Mouse (Mus musculus): ENCODE results near the gene Cxcl2. TPM values are rescaled to one million over a fixed set of nuclear protein-coding genes. Genes with fewer than 3 reads are reported as not detected.

Cxcl2 gene
- polyA plus RNA-seq, 1 experiment from 2014 or later = not detected

GRCm38 (mm10) chr5:90879307-90880014 is 24.2 kb upstream of the Cxcl2 start:
- Histone ChIP-seq H3K27ac (no peak overlapping the region), H3K4me3 (no peak overlapping the region), H3K4me1 (no peaks in the 10 kb centered on the region), H3K9ac (no peak overlapping the region), H3K36me3 (no peaks in the 10 kb centered on the region), H3K27me3 (replicated peaks) (no peaks in the 10 kb centered on the region), H3K4me2 (no peak overlapping the region), H3K9me3 (replicated peaks) (no peaks in the 10 kb centered on the region)
- no peak for ATAC-seq
- WGBS (ENCODE audit: insufficient replicate concordance) = 52% methylated on average over 3 of the region's 3 CpGs

- no peaks in the 10 kb centered on the region for H3K4me1 ChIP-seq
- H3K27me3 ChIP-seq (replicated peaks) = no peaks in the 10 kb centered on the region
- H3K4me2 ChIP-seq = no peak overlapping the region
- H3K4me3 ChIP-seq = no peak overlapping the region
- no peak overlapping the region for H3K27ac ChIP-seq
- H3K36me3 ChIP-seq = no peaks in the 10 kb centered on the region
- no peak overlapping the region for H3K9ac ChIP-seq
- WGBS (ENCODE audit: insufficient replicate concordance) = 70% methylated on average over 7 of the region's 7 CpGs
- no peak for ATAC-seq
- no peaks in the 10 kb centered on the region for H3K9me3 ChIP-seq (replicated peaks)
Observed at GRCm38 (mm10) chr5:90880335-90880850, 23.3 kb upstream of the Cxcl2 start.

GRCm38 (mm10) chr5:90881021-90881420 is 22.6 kb upstream of the Cxcl2 start:
- no peak for ATAC-seq
- Histone ChIP-seq H3K27me3 (replicated peaks) (no peaks in the 10 kb centered on the region), H3K4me3 (no peak overlapping the region), H3K9me3 (replicated peaks) (no peaks in the 10 kb centered on the region), H3K4me2 (no peak overlapping the region), H3K27ac (no peak overlapping the region), H3K4me1 (no peaks in the 10 kb centered on the region), H3K9ac (no peak overlapping the region), H3K36me3 (no peaks in the 10 kb centered on the region)
- WGBS (ENCODE audit: insufficient replicate concordance) = 69% methylated on average over 4 of the region's 4 CpGs

GRCm38 (mm10) chr5:90881682-90882081 is 22.0 kb upstream of the Cxcl2 start:
- 79% methylated on average over 5 of the region's 5 CpGs for WGBS (ENCODE audit: insufficient replicate concordance)
- Histone ChIP-seq H3K4me3 (no peak overlapping the region), H3K4me1 (no peaks in the 10 kb centered on the region), H3K4me2 (no peak overlapping the region), H3K27ac (no peak overlapping the region), H3K36me3 (no peaks in the 10 kb centered on the region), H3K27me3 (replicated peaks) (no peaks in the 10 kb centered on the region), H3K9ac (no peak overlapping the region), H3K9me3 (replicated peaks) (no peaks in the 10 kb centered on the region)
- no peak for ATAC-seq

DNA sequence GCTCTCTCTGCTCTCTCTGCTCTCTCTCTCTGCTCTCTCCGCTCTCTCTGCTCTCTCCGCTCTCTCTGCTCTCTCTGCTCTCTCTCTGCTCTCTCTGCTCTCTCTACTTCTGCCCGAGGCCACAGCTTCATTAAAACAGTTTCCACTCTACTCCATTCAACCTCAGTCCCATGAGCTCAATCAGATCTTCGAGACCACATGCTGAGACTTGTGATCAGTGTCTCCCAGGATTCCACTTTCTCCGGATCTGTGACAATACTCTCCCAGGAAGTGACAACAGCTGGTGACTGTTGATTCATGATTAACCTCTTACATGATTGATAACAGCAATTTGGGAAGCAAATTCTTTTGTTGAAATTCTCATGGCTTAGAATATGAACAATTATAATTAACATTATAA is 21.5 kb upstream of the Cxcl2 start:
- Histone ChIP-seq H3K4me1 (no peaks in the 10 kb centered on the region), H3K27me3 (replicated peaks) (no peaks in the 10 kb centered on the region), H3K4me2 (no peak overlapping the region), H3K9ac (no peak overlapping the region), H3K36me3 (no peaks in the 10 kb centered on the region), H3K9me3 (replicated peaks) (no peaks in the 10 kb centered on the region), H3K27ac (no peak overlapping the region), H3K4me3 (no peak overlapping the region)
- no peak for ATAC-seq
- 76% methylated on average over 5 of the region's 5 CpGs for WGBS (ENCODE audit: insufficient replicate concordance)

GRCm38 (mm10) chr5:90884628-90885242 is 18.9 kb upstream of the Cxcl2 start:
- WGBS (ENCODE audit: insufficient replicate concordance) = 43% methylated on average over 2 of the region's 2 CpGs
- H3K4me3 ChIP-seq = no peak overlapping the region
- no peak overlapping the region for H3K27ac ChIP-seq
- no peaks in the 10 kb centered on the region for H3K36me3 ChIP-seq
- H3K9me3 ChIP-seq (replicated peaks) = no peaks in the 10 kb centered on the region
- H3K27me3 ChIP-seq (replicated peaks) = no peaks in the 10 kb centered on the region
- H3K4me2 ChIP-seq = no peak overlapping the region
- ATAC-seq = no peak
- no peaks in the 10 kb centered on the region for H3K4me1 ChIP-seq
- H3K9ac ChIP-seq = no peak overlapping the region

- no peaks in the 10 kb centered on the region for H3K9me3 ChIP-seq (replicated peaks)
- WGBS (ENCODE audit: insufficient replicate concordance) = 59% methylated on average over 5 of the region's 5 CpGs
- no peak for ATAC-seq
Observed at GRCm38 (mm10) chr5:90888661-90889060, 15.0 kb upstream of the Cxcl2 start.

DNA sequence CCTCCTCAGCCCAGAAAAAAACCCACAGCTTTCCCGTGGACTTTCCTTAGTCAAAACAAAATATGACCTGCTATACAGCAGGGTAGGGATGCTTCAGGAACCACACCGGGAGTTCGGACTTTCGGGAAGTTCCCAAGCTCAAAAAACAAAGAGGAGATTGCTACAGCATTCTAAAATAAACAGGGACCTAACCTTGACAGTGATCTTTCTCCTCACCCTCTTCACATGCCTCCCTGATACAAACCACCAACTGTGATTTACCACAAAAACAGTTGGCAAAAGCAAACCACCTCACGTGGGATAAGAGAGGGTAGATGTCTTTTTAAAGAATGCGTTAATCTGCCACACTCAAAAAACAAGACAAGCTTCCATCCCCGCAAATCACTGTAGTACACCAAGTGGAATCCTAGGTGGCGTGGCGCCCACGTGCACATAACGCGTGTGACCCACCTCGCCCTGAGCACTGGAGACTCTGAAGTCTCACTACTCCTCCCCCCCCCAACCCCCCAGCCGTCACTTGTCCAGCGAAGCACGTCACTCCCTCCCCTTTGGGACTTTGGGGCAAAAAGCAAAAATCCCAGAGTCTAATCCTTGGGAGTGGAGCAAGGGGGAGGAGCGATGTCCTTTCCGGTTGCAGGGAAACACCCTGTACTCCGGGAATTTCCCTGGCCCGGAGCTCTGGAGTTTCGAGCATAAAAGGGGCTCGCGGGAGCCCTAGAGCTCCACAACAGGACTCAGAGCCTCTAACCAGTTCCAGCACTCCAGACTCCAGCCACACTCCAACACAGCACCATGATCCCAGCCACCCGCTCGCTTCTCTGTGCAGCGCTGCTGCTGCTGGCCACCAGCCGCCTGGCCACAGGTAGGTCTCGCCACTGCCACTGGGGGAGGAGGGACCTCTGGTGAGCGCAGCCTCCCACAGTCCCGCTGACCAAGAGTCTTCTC is 12.9 kb upstream of the Cxcl2 start, which contains the start of gene Cxcl1:
Gene Cxcl1, plus strand, starts transcription at position 723 of the 945 bp plus-strand sequence.
- Histone ChIP-seq H3K4me2 (peak within 1 kb of the TSS; percentile 58), H3K27ac (0 out of 2 replicates have a peak within 1 kb of the TSS, but pooled peaks have one; percentile 36), H3K4me1 (no peaks in the 10 kb centered on the region), H3K27me3 (replicated peaks) (peaks cover 19% of the 10 kb centered on the region), H3K9ac (peak within 1 kb of the TSS; percentile 31; the same call in 1 of the 2 replicates), H3K36me3 (no peaks in the 10 kb centered on the region), H3K4me3 (peak within 1 kb of the TSS; percentile 43), H3K9me3 (replicated peaks) (no peaks in the 10 kb centered on the region)
- WGBS (ENCODE audit: insufficient replicate concordance) = 12% methylated on average over 30 of the region's 30 CpGs
- peak; percentile 69 for ATAC-seq

More at GRCm38 (mm10) chr5:90888661-90889060, 15.0 kb upstream of the Cxcl2 start:
- no peak overlapping the region for H3K4me3 ChIP-seq
- H3K27ac ChIP-seq = no peak overlapping the region
- H3K36me3 ChIP-seq = no peaks in the 10 kb centered on the region
- peaks cover 19% of the 10 kb centered on the region for H3K27me3 ChIP-seq (replicated peaks)
- no peaks in the 10 kb centered on the region for H3K4me1 ChIP-seq
- H3K4me2 ChIP-seq = no peak overlapping the region
- H3K9ac ChIP-seq = no peak overlapping the region

- 19% methylated on average over 10 of the region's 10 CpGs for WGBS (ENCODE audit: insufficient replicate concordance)
- H3K4me3 ChIP-seq = peak overlapping the region; percentile 43
- H3K9ac ChIP-seq = peak overlapping the region; percentile 31; the same call in 1 of the 2 replicates
- H3K9me3 ChIP-seq (replicated peaks) = no peaks in the 10 kb centered on the region
- H3K4me1 ChIP-seq = no peaks in the 10 kb centered on the region
- H3K27me3 ChIP-seq (replicated peaks) = peaks cover 19% of the 10 kb centered on the region
- 0 out of 2 replicates have a peak overlapping the region, but pooled peaks have one; percentile 36 for H3K27ac ChIP-seq
- H3K4me2 ChIP-seq = peak overlapping the region; percentile 58
- H3K36me3 ChIP-seq = no peaks in the 10 kb centered on the region
- ATAC-seq = no peak
Observed at GRCm38 (mm10) chr5:90891464-90891813, 12.2 kb upstream of the Cxcl2 start.

DNA sequence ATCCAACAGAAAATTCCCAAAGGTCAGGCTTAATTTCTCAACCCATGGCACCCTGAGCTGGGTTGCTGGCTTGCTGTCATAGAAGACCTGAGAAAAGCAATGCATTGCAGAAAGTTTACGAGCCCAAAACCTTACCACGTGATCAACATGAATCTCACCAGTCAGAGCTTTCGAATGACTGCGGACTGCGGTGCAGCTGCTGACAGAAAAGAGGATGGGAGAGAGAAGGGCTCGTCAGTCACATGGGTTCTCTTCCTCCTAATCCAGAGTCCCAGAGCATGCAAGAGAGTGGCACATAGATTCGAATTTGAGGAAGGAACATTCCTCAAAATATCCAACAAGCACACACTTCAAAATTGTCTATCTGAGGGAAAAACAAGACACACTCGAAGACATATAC is 9.4 kb upstream of the Cxcl2 start:
- no peak for ATAC-seq
- no peak overlapping the region for H3K4me3 ChIP-seq
- WGBS (ENCODE audit: insufficient replicate concordance) = 58% methylated on average over 8 of the region's 8 CpGs
- no peaks in the 10 kb centered on the region for H3K36me3 ChIP-seq
- no peak overlapping the region for H3K4me2 ChIP-seq
- H3K27me3 ChIP-seq (replicated peaks) = peaks cover 19% of the 10 kb centered on the region
- no peaks in the 10 kb centered on the region for H3K9me3 ChIP-seq (replicated peaks)
- H3K9ac ChIP-seq = no peak overlapping the region
- H3K27ac ChIP-seq = no peak overlapping the region
- no peaks in the 10 kb centered on the region for H3K4me1 ChIP-seq

DNA sequence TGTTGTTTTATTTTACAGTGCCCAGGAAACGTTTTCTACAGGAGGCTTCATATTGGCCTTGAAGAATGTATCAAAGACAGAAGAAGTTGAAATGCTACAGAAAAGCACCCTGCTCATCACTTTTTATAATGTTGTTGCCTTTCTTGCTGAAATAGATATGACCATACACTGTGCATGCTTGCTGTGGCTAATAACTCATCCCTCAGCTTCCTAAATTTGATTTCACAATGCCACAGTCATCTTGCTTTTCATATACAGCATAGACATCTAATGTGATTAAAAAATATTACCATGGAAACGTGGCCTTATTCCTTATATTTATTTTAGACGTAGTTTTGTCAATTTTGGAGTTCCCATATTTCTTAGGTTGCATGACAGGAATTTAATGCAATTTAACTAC is 6.2 kb upstream of the Cxcl2 start:
- no peaks in the 10 kb centered on the region for H3K27me3 ChIP-seq (replicated peaks)
- no peaks in the 10 kb centered on the region for H3K36me3 ChIP-seq
- H3K27ac ChIP-seq = no peak overlapping the region
- no peak overlapping the region for H3K4me3 ChIP-seq
- H3K4me1 ChIP-seq = no peaks in the 10 kb centered on the region
- H3K4me2 ChIP-seq = no peak overlapping the region
- 54% methylated on average over 3 of the region's 3 CpGs for WGBS (ENCODE audit: insufficient replicate concordance)
- H3K9ac ChIP-seq = no peak overlapping the region
- H3K9me3 ChIP-seq (replicated peaks) = no peaks in the 10 kb centered on the region
- ATAC-seq = no peak

Measured in liver, embryonic 12.5 days (tissue).